Mouse (Mus musculus): ENCODE results near the gene Dcaf6. TPM values are rescaled to one million over a fixed set of nuclear protein-coding genes. Genes with fewer than 3 reads are reported as not detected.

Gene Dcaf6
- total RNA-seq, 1 experiment from 2014 or later, result 14.7 TPM

GRCm38 (mm10) chr1:165327831-165328230 lies 132.4 kb downstream of the Dcaf6 start:
- ATAC-seq (replicated peaks; ENCODE audit: low read depth, poor library complexity, severe bottlenecking), result no peak

GRCm38 (mm10) chr1:165327370-165327769 lies 132.9 kb downstream of the Dcaf6 start:
- no peak for ATAC-seq (replicated peaks; ENCODE audit: low read depth, poor library complexity, severe bottlenecking)

GRCm38 (mm10) chr1:165322934-165323333 lies 137.3 kb downstream of the Dcaf6 start:
- peak; percentile 82 for ATAC-seq (replicated peaks; ENCODE audit: low read depth, poor library complexity, severe bottlenecking)

GRCm38 (mm10) chr1:165321891-165322290 lies 138.4 kb downstream of the Dcaf6 start:
- no peak for ATAC-seq (replicated peaks; ENCODE audit: low read depth, poor library complexity, severe bottlenecking)

GRCm38 (mm10) chr1:165321393-165321861 lies 138.8 kb downstream of the Dcaf6 start:
- ATAC-seq (replicated peaks; ENCODE audit: low read depth, poor library complexity, severe bottlenecking), result no peak

- peak; percentile 70 for ATAC-seq (replicated peaks; ENCODE audit: low read depth, poor library complexity, severe bottlenecking)
Observed at GRCm38 (mm10) chr1:165320141-165320934, 139.9 kb downstream of the Dcaf6 start.

- no peak for ATAC-seq (replicated peaks; ENCODE audit: low read depth, poor library complexity, severe bottlenecking)
Observed at GRCm38 (mm10) chr1:165316361-165316760, 143.9 kb downstream of the Dcaf6 start.

GRCm38 (mm10) chr1:165308180-165308579 lies 152.1 kb downstream of the Dcaf6 start:
- no peak for ATAC-seq (replicated peaks; ENCODE audit: low read depth, poor library complexity, severe bottlenecking)

- no peak for ATAC-seq (replicated peaks; ENCODE audit: low read depth, poor library complexity, severe bottlenecking)
Observed at GRCm38 (mm10) chr1:165304341-165304740, 155.9 kb downstream of the Dcaf6 start.

- no peak for ATAC-seq (replicated peaks; ENCODE audit: low read depth, poor library complexity, severe bottlenecking)
Observed at GRCm38 (mm10) chr1:165303209-165303608, 157.1 kb downstream of the Dcaf6 start.

- no peak for ATAC-seq (replicated peaks; ENCODE audit: low read depth, poor library complexity, severe bottlenecking)
Observed at GRCm38 (mm10) chr1:165302455-165303208, 157.6 kb downstream of the Dcaf6 start.

GRCm38 (mm10) chr1:165301567-165301966 lies 158.7 kb downstream of the Dcaf6 start:
- ATAC-seq (replicated peaks; ENCODE audit: low read depth, poor library complexity, severe bottlenecking), result 0 out of 2 replicates have a peak, but pooled peaks have one; percentile 20

GRCm38 (mm10) chr1:165301108-165301507 lies 159.2 kb downstream of the Dcaf6 start:
- peak; percentile 77 for ATAC-seq (replicated peaks; ENCODE audit: low read depth, poor library complexity, severe bottlenecking)

- no peak for ATAC-seq (replicated peaks; ENCODE audit: low read depth, poor library complexity, severe bottlenecking)
Observed at GRCm38 (mm10) chr1:165295489-165295888, 164.8 kb downstream of the Dcaf6 start, which contains the start of gene Gpr161. Gene Gpr161 (plus strand): TSS chr1:165295789.

GRCm38 (mm10) chr1:165291606-165292005 lies 168.7 kb downstream of the Dcaf6 start:
- ATAC-seq (replicated peaks; ENCODE audit: low read depth, poor library complexity, severe bottlenecking), result no peak

GRCm38 (mm10) chr1:165289831-165290230 lies 170.4 kb downstream of the Dcaf6 start:
- peak; percentile 70 for ATAC-seq (replicated peaks; ENCODE audit: low read depth, poor library complexity, severe bottlenecking)

GRCm38 (mm10) chr1:165288165-165288564 lies 172.1 kb downstream of the Dcaf6 start:
- no peak for ATAC-seq (replicated peaks; ENCODE audit: low read depth, poor library complexity, severe bottlenecking)

GRCm38 (mm10) chr1:165284096-165284495 lies 176.2 kb downstream of the Dcaf6 start:
- ATAC-seq (replicated peaks; ENCODE audit: low read depth, poor library complexity, severe bottlenecking), result no peak

- ATAC-seq (replicated peaks; ENCODE audit: low read depth, poor library complexity, severe bottlenecking), result no peak
Observed at GRCm38 (mm10) chr1:165282967-165283345, 177.3 kb downstream of the Dcaf6 start.

GRCm38 (mm10) chr1:165282222-165282966 lies 177.9 kb downstream of the Dcaf6 start:
- ATAC-seq (replicated peaks; ENCODE audit: low read depth, poor library complexity, severe bottlenecking), result peak; percentile 34
